ENCODE assay signal across 16 mouse cellular contexts in the genomic region with DNA sequence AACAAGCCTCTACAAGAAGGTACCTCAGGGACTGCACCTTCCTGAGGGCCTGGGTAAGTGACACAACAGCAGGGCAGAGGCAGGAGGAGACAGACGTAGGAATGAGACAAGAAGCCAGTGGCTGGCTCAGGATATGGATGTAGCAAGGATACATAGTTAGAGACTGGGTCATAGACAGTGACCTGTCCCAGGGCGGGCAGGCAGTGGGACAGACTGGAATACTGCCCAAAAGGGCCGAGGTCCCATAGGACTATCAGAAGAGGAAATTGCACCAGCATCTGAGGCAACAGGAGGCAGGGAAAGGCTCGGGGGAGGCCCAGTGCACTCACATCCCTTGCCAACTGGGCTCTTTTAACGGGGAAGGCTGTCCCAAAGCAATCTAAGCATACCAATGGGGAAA. TPM values are rescaled to one million over a fixed set of nuclear protein-coding genes. Genes with fewer than 3 reads are reported as not detected.
DNase-seq lines count a peak whose midpoint lies in the region; ATAC-seq lines count a peak whose summit lies in the region.
"Had no signal": no experiment of that assay in that cellular context is flagged by ENCODE, and none has a peak within 500 bp of the region (broad histone marks: within the 10 kb centered on the region; RNA-seq: fewer than 3 reads in every experiment).

No protein-coding gene starts in this region.

- H3K9ac ChIP-seq in heart, embryonic 12.5 days: no peak overlapping the region
- H3K9ac ChIP-seq: lung, embryonic 15.5 days; neural tube, embryonic 15.5 days had no signal

- DNase-seq in heart, adult 18-20 months: peak; percentile 48 to 76
- DNase-seq in NIH3T3 (ENCODE audit: low read depth): peak; percentile 9
- peak; percentile 55 to 65 for DNase-seq in adrenal gland, postnatal 36 days
- peak; percentile 34 to 50 for DNase-seq in heart, postnatal 10 days
- no peak for DNase-seq in spleen, adult 12 weeks (ENCODE audit: low spot score)
- DNase-seq: B cell, adult 2 months; cerebellum, postnatal 10 days; left cerebral cortex, postnatal 4 days; thymus, postnatal 14 days had no signal

- no peak for ATAC-seq in heart, embryonic 12.5 days (ENCODE audit: insufficient number of reproducible peaks, low FRiP score)
- ATAC-seq in megakaryocyte, adult 5-6 weeks (ENCODE audit: poor library complexity, severe bottlenecking): no peak
- no peak for ATAC-seq in megakaryocyte-erythroid progenitor cell, adult 5-6 weeks (replicated peaks; ENCODE audit: low FRiP score, low TSS enrichment, poor library complexity, severe bottlenecking)
- ATAC-seq: hindbrain, postnatal 0 days; midbrain, embryonic 16.5 days had no signal

- WGBS in heart, embryonic 12.5 days: 75% methylated on average over 5 of the region's 5 CpGs

- peaks cover 16% of the 10 kb centered on the region for H3K4me1 ChIP-seq in heart, embryonic 12.5 days (replicated peaks)
- H3K4me1 ChIP-seq: lung, embryonic 15.5 days; neural tube, embryonic 15.5 days had no signal

- no peaks in the 10 kb centered on the region for H3K9me3 ChIP-seq in heart, embryonic 12.5 days (replicated peaks)
- H3K9me3 ChIP-seq: lung, embryonic 15.5 days; neural tube, embryonic 15.5 days had no signal

- peaks cover 10% of the 10 kb centered on the region; the same call in 1 of the 2 replicates for H3K36me3 ChIP-seq in heart, embryonic 12.5 days

- no peak overlapping the region for H3K27ac ChIP-seq in heart, embryonic 12.5 days (ENCODE audit: poor library complexity, severe bottlenecking)
- H3K27ac ChIP-seq: hindbrain, postnatal 0 days; lung, embryonic 15.5 days; neural tube, embryonic 15.5 days had no signal

- H3K27me3 ChIP-seq in heart, embryonic 12.5 days (replicated peaks): no peaks in the 10 kb centered on the region
- H3K27me3 ChIP-seq: lung, embryonic 15.5 days; neural tube, embryonic 15.5 days had no signal

- intact Hi-C loops in heart, postnatal 10 days (cut with DNase I): no loop called here

- no peak overlapping the region for H3K4me2 ChIP-seq in heart, embryonic 12.5 days
- H3K4me2 ChIP-seq: lung, embryonic 15.5 days; neural tube, embryonic 15.5 days had no signal

- H3K4me3 ChIP-seq in heart, embryonic 12.5 days: no peak overlapping the region
- H3K4me3 ChIP-seq: lung, embryonic 15.5 days; neural tube, embryonic 15.5 days had no signal

RNA-seq across cellular contexts. Expression of a gene that starts 36.6 kb away (rescaled TPM):
- total RNA-seq in heart, adult 18-20 months (2021): 10 to 100 TPM; 24.0 to 27.0 TPM
- 56.1 and 56.2 TPM in 2 replicates for polyA plus RNA-seq in heart, embryonic 12.5 days (2016; fragmentation: Nextera tagmentation; extraction: Ambion mirVana)
- 10 to 100 TPM; 34.4 to 40.9 TPM for total RNA-seq in adrenal gland, postnatal 36 days (2021)
- total RNA-seq in heart, postnatal 10 days (2021): 10 to 100 TPM; 36.1 to 38.3 TPM
- 33.3 and 41.5 TPM in 2 replicates for total RNA-seq in megakaryocyte, adult 5-6 weeks (2015)
- total RNA-seq in megakaryocyte, adult 5-6 weeks (2017): 23.7 and 24.4 TPM in 2 replicates
- total RNA-seq in megakaryocyte-erythroid progenitor cell, adult 5-6 weeks (2014; fragmentation: Nextera tagmentation): 50.9 and 66.4 TPM in 2 replicates
- 36.8 and 63.2 TPM in 2 replicates for total RNA-seq in megakaryocyte-erythroid progenitor cell, adult 5-6 weeks (2017)

RNA-seq across cellular contexts. Expression of a gene that starts 44.5 kb away (rescaled TPM):
- total RNA-seq in heart, adult 18-20 months (2021): 100 to 1,000 TPM; 727 to 753 TPM
- polyA plus RNA-seq in heart, embryonic 12.5 days (2016; fragmentation: Nextera tagmentation; extraction: Ambion mirVana): 228 and 252 TPM in 2 replicates
- 100 to 1,000 TPM; 469 to 912 TPM for total RNA-seq in adrenal gland, postnatal 36 days (2021)
- total RNA-seq in heart, postnatal 10 days (2021): 100 to 1,000 TPM; 594 to 650 TPM
- total RNA-seq in megakaryocyte, adult 5-6 weeks (2015): 4.7 TPM in 2 replicates
- total RNA-seq in megakaryocyte, adult 5-6 weeks (2017): 0.51 and 1.3 TPM in 2 replicates
- 4.4 and 5.2 TPM in 2 replicates for total RNA-seq in megakaryocyte-erythroid progenitor cell, adult 5-6 weeks (2014; fragmentation: Nextera tagmentation)
- 2.7 TPM in 1 of 2 replicates, not detected in the other for total RNA-seq in megakaryocyte-erythroid progenitor cell, adult 5-6 weeks (2017)

Comparison
In these comparisons a context has a peak if more than half of its experiments do, and no peak if none do; other contexts are left out.
1. RNA of a gene that starts 44.5 kb away (total RNA-seq): 469 to 912 TPM in adrenal gland, postnatal 36 days, 727 to 753 TPM in heart, adult 18-20 months and 594 to 650 TPM in heart, postnatal 10 days; 0.51 to 4.7 TPM in megakaryocyte, adult 5-6 weeks and 2.7 to 5.2 TPM in megakaryocyte-erythroid progenitor cell, adult 5-6 weeks; every median in the first group is over 10 times any median in the second.